Mouse (Mus musculus) hindbrain, embryonic 14.5 days (tissue): ENCODE measurements at regions not wholly inside any gene's neighbourhood (a gene's known extent, or its start where the extent isn't known, plus 50 kb on each side); places are given as distances from the start of the nearest gene placed in this dataset.

ENCODE experiments used
- ATAC-seq: fragments of 200-750 bp; cut with Nextera tagmentation; 2 replicates; pipeline ENCODE4 v1.8.0; 2017; ENCODE audit warnings: moderate number of reproducible peaks, mild to moderate bottlenecking, moderate TSS enrichment, moderate library complexity; ENCODE audit not compliant: low FRiP score
- DNase-seq: peaks from one replicate; pipeline ENCODE4 v3.0.0-alpha.2; 2015; ENCODE audit warnings: low spot score
- H3K27ac ChIP-seq: fragments of 300-500 bp; sonication (generic); 2 replicates; pipeline ENCODE4 v1.5.1; 2014; ENCODE audit warnings: mild to moderate bottlenecking, moderate library complexity
- H3K27me3 ChIP-seq: fragments of 300-500 bp; sonication (generic); 2 replicates; pipeline ENCODE4 v1.6.1; 2014; ENCODE audit warnings: mild to moderate bottlenecking, low read length, mixed read lengths; ENCODE audit not compliant: control insufficient read depth, insufficient read depth
- H3K36me3 ChIP-seq: fragments of 300-500 bp; sonication (generic); replicated peaks from 2 replicates; pipeline ENCODE4 v1.6.1; 2014; ENCODE audit not compliant: control insufficient read depth, insufficient read depth
- H3K4me1 ChIP-seq: fragments of 300-500 bp; sonication (generic); replicated peaks from 2 replicates; pipeline ENCODE4 v1.6.1; 2014; ENCODE audit warnings: antibody characterized with exemption, low read length, mixed read lengths; ENCODE audit not compliant: control insufficient read depth, insufficient read depth
- H3K4me2 ChIP-seq: fragments of 300-500 bp; sonication (generic); replicated peaks from 2 replicates; pipeline ENCODE4 v1.6.1; 2014; ENCODE audit warnings: mild to moderate bottlenecking, moderate library complexity
- H3K4me3 ChIP-seq: fragments of 300-500 bp; sonication (generic); replicated peaks from 2 replicates; pipeline ENCODE4 v1.5.1; 2014; ENCODE audit warnings: mild to moderate bottlenecking, low read length
- H3K9ac ChIP-seq: fragments of 300-500 bp; sonication (generic); 2 replicates; pipeline ENCODE4 v1.6.1; 2014
- H3K9me3 ChIP-seq: fragments of 300-500 bp; sonication (generic); 2 replicates; pipeline ENCODE4 v1.6.1; 2016; ENCODE audit warnings: low read length; ENCODE audit not compliant: control insufficient read depth
- WGBS: fragments of 180-500 bp; shearing (Covaris S2); extraction: QIAGEN DNeasy Blood & Tissue Kit; methylation state at CpG from one replicate; pipeline ENCODE4 v1.1.7; 2014; 5-methylcytosine and 5-hydroxymethylcytosine counted together

- no peak for ATAC-seq
Observed at GRCm38 (mm10) chr8:18158619-18159018, 819.4 kb downstream of the Defb40 start.

GRCm38 (mm10) chr8:18115333-18116044, 862.6 kb downstream of the Defb40 start:
- no peaks in the 10 kb centered on the region for H3K4me1 ChIP-seq
- ATAC-seq (no peak), DNase-seq (no peak)
- no peaks in the 10 kb centered on the region for H3K36me3 ChIP-seq
- no peak overlapping the region for H3K4me3 ChIP-seq
- no peaks in the 10 kb centered on the region for H3K27me3 ChIP-seq
- no peak overlapping the region for H3K27ac ChIP-seq
- no peak overlapping the region for H3K4me2 ChIP-seq
- H3K9ac ChIP-seq: no peak overlapping the region
- 80% methylated on average over 5 of the region's 5 CpGs for WGBS
- no peaks in the 10 kb centered on the region for H3K9me3 ChIP-seq

More at GRCm38 (mm10) chr8:18158619-18159018, 819.4 kb downstream of the Defb40 start:
- no peak overlapping the region for H3K27ac ChIP-seq
- H3K36me3 ChIP-seq: no peaks in the 10 kb centered on the region
- H3K27me3 ChIP-seq: no peaks in the 10 kb centered on the region
- no peak for DNase-seq
- no peaks in the 10 kb centered on the region for H3K4me1 ChIP-seq
- no peak overlapping the region for H3K9ac ChIP-seq
- no peak overlapping the region for H3K4me3 ChIP-seq
- H3K4me2 ChIP-seq: no peak overlapping the region
- WGBS: 13% methylated on average over 6 of the region's 6 CpGs
- H3K9me3 ChIP-seq: no peaks in the 10 kb centered on the region

GRCm38 (mm10) chr8:18113262-18113661, 864.8 kb downstream of the Defb40 start:
- no peak for ATAC-seq
- H3K27ac ChIP-seq: no peak overlapping the region
- H3K4me3 ChIP-seq: no peak overlapping the region
- no peaks in the 10 kb centered on the region for H3K4me1 ChIP-seq
- DNase-seq: no peak
- no peaks in the 10 kb centered on the region for H3K27me3 ChIP-seq
- H3K9me3 ChIP-seq: no peaks in the 10 kb centered on the region
- no peak overlapping the region for H3K4me2 ChIP-seq
- WGBS: 74% methylated on average over 5 of the region's 5 CpGs
- H3K36me3 ChIP-seq: no peaks in the 10 kb centered on the region
- H3K9ac ChIP-seq: no peak overlapping the region

GRCm38 (mm10) chr8:18109480-18109879, 868.6 kb downstream of the Defb40 start:
- Histone ChIP-seq H3K27me3 (no peaks in the 10 kb centered on the region), H3K9ac (no peak overlapping the region), H3K4me1 (no peaks in the 10 kb centered on the region), H3K27ac (no peak overlapping the region), H3K4me2 (no peak overlapping the region), H3K36me3 (no peaks in the 10 kb centered on the region), H3K9me3 (no peaks in the 10 kb centered on the region), H3K4me3 (no peak overlapping the region)
- DNase-seq (no peak), ATAC-seq (no peak)
- WGBS: 97% methylated on average over 2 of the region's 2 CpGs

- no peak overlapping the region for H3K4me3 ChIP-seq
- WGBS: 45% methylated on average over 2 of the region's 2 CpGs
- no peak overlapping the region for H3K9ac ChIP-seq
Observed at GRCm38 (mm10) chr8:18106827-18107226, 871.2 kb downstream of the Defb40 start.

GRCm38 (mm10) chr8:18065456-18065855, 912.6 kb downstream of the Defb40 start:
- H3K4me2 ChIP-seq: no peak overlapping the region
- no peaks in the 10 kb centered on the region for H3K27me3 ChIP-seq
- no peaks in the 10 kb centered on the region for H3K4me1 ChIP-seq
- H3K9ac ChIP-seq: no peak overlapping the region
- H3K36me3 ChIP-seq: no peaks in the 10 kb centered on the region
- H3K4me3 ChIP-seq: no peak overlapping the region
- H3K27ac ChIP-seq: no peak overlapping the region
- DNase-seq (no peak), ATAC-seq (no peak)
- WGBS: 80% methylated on average over 3 of the region's 3 CpGs
- H3K9me3 ChIP-seq: no peaks in the 10 kb centered on the region

More at GRCm38 (mm10) chr8:18106827-18107226, 871.2 kb downstream of the Defb40 start:
- H3K27ac ChIP-seq: no peak overlapping the region
- DNase-seq (no peak), ATAC-seq (no peak)
- H3K9me3 ChIP-seq: no peaks in the 10 kb centered on the region
- no peaks in the 10 kb centered on the region for H3K36me3 ChIP-seq
- H3K4me1 ChIP-seq: no peaks in the 10 kb centered on the region
- no peak overlapping the region for H3K4me2 ChIP-seq
- H3K27me3 ChIP-seq: no peaks in the 10 kb centered on the region

- ATAC-seq (no peak), DNase-seq (no peak)
- H3K4me3 ChIP-seq: no peak overlapping the region
- H3K27me3 ChIP-seq: no peaks in the 10 kb centered on the region
- H3K27ac ChIP-seq: no peak overlapping the region
- no peak overlapping the region for H3K4me2 ChIP-seq
- no peaks in the 10 kb centered on the region for H3K4me1 ChIP-seq
- H3K9ac ChIP-seq: no peak overlapping the region
- no peaks in the 10 kb centered on the region for H3K36me3 ChIP-seq
- 82% methylated on average over 2 of the region's 2 CpGs for WGBS
- H3K9me3 ChIP-seq: no peaks in the 10 kb centered on the region
Observed at GRCm38 (mm10) chr8:18059526-18059925, 918.5 kb downstream of the Defb40 start.

GRCm38 (mm10) chr8:18021196-18021595, 956.9 kb downstream of the Defb40 start:
- no peak overlapping the region for H3K4me3 ChIP-seq
- ATAC-seq (no peak), DNase-seq (no peak)
- no peak overlapping the region for H3K4me2 ChIP-seq
- no peaks in the 10 kb centered on the region for H3K9me3 ChIP-seq
- no peaks in the 10 kb centered on the region for H3K27me3 ChIP-seq
- no peak overlapping the region for H3K27ac ChIP-seq
- no peaks in the 10 kb centered on the region for H3K36me3 ChIP-seq
- 78% methylated on average over 2 of the region's 2 CpGs for WGBS
- H3K4me1 ChIP-seq: no peaks in the 10 kb centered on the region
- no peak overlapping the region for H3K9ac ChIP-seq

GRCm38 (mm10) chr8:18007567-18007966, 970.5 kb downstream of the Defb40 start:
- 64% methylated on average over 4 of the region's 4 CpGs for WGBS
- Histone ChIP-seq H3K4me2 (no peak overlapping the region), H3K9me3 (no peaks in the 10 kb centered on the region), H3K36me3 (no peaks in the 10 kb centered on the region), H3K4me1 (no peaks in the 10 kb centered on the region), H3K9ac (no peak overlapping the region), H3K27me3 (no peaks in the 10 kb centered on the region), H3K4me3 (no peak overlapping the region), H3K27ac (no peak overlapping the region)
- DNase-seq: no peak
- ATAC-seq: no peak

GRCm38 (mm10) chr8:18005660-18006059, 972.4 kb downstream of the Defb40 start:
- no peaks in the 10 kb centered on the region for H3K9me3 ChIP-seq
- H3K4me1 ChIP-seq: no peaks in the 10 kb centered on the region
- no peak overlapping the region for H3K9ac ChIP-seq
- no peak overlapping the region for H3K27ac ChIP-seq
- H3K4me2 ChIP-seq: no peak overlapping the region
- DNase-seq (no peak), ATAC-seq (no peak)
- 95% methylated on average over 2 of the region's 2 CpGs for WGBS
- no peaks in the 10 kb centered on the region for H3K27me3 ChIP-seq
- no peaks in the 10 kb centered on the region for H3K36me3 ChIP-seq
- H3K4me3 ChIP-seq: no peak overlapping the region
